Comparison of ENCODE assay signal across 8 mouse cellular contexts in the genomic region with DNA sequence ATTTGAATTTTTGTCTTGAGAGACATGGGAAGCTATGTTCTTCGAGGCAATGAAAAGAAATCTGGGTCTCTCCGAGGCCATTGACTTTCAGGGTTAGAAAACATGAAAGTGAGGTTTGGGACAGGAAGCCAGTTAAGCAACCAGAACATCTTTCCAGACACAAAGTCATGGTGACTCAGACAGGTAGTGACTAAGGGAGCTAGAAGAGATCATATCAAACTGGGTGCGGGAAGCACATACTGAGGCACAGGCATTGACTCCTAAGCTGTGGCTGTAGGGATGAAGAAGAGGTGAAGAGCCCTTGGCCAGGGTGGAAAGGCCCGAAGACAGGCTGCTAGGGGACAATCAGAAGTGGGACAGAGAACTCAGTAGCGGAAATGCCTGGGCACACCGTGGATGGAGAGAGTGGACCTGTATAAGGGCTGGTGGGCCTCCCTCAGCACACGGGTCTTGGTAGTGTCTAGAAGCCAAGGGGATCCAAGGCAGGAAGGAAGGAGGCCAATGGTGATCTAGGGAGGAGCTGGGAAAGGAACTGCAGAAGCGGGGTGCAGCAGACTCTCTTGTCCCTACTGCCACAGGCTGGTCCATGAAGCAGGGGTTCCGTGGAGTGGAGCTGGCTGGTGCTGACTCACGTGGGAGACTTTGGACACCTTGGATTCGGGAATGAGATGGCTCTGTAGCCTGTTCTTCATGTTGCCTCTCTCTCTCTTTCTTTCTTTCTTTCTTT. TPM values are rescaled to one million over a fixed set of nuclear protein-coding genes. Genes with fewer than 3 reads are reported as not detected.
DNase-seq lines count a peak whose midpoint lies in the region; ATAC-seq lines count a peak whose summit lies in the region.

No protein-coding gene starts in this region.

- no peak overlapping the region for H3K27ac ChIP-seq in forebrain, embryonic 11.5 days (ENCODE audit: low read depth, low read length)
- H3K27ac ChIP-seq in liver, embryonic 11.5 days (ENCODE audit: low read depth, low read length): peak overlapping the region; percentile 72; the same call in 1 of the 2 replicates
- 0 out of 2 replicates have a peak overlapping the region, but pooled peaks have one; percentile 95 for H3K27ac ChIP-seq in stomach, embryonic 15.5 days

- no peaks in the 10 kb centered on the region; the same call in 1 of the 2 replicates for H3K36me3 ChIP-seq in forebrain, embryonic 11.5 days (ENCODE audit: control insufficient read depth, insufficient read depth, low read length)
- H3K36me3 ChIP-seq in liver, embryonic 11.5 days (ENCODE audit: control insufficient read depth, insufficient read depth, low read length): no peaks in the 10 kb centered on the region
- H3K36me3 ChIP-seq in stomach, embryonic 15.5 days: no peaks in the 10 kb centered on the region

- H3K9me3 ChIP-seq in forebrain, embryonic 11.5 days (ENCODE audit: control insufficient read depth, low read length): no peaks in the 10 kb centered on the region; the same call in 1 of the 2 replicates
- H3K9me3 ChIP-seq in liver, embryonic 11.5 days (ENCODE audit: control insufficient read depth, low read length): no peaks in the 10 kb centered on the region
- H3K9me3 ChIP-seq in stomach, embryonic 15.5 days: no peaks in the 10 kb centered on the region

- no peak for ATAC-seq in forebrain, embryonic 11.5 days (replicated peaks; ENCODE audit: low FRiP score)
- ATAC-seq in liver, embryonic 11.5 days (replicated peaks; ENCODE audit: low FRiP score): no peak
- no peak for ATAC-seq in stomach, embryonic 15.5 days (ENCODE audit: insufficient read depth, low FRiP score, low read depth)
- no peak for ATAC-seq in monocyte, adult 5-6 weeks (replicated peaks; ENCODE audit: insufficient number of reproducible peaks, low FRiP score, low TSS enrichment, poor library complexity, severe bottlenecking)

- peak; percentile 37 for DNase-seq in adrenal gland, adult 2 months
- DNase-seq in adrenal gland, postnatal 14 days: no peak
- DNase-seq in CD4-positive, CD25-positive, alpha-beta regulatory T cell, adult 2 months (ENCODE audit: low read depth, low spot score): peak; percentile 52
- DNase-seq in forebrain, embryonic 11.5 days (ENCODE audit: low spot score): no peak
- no peak for DNase-seq in liver, embryonic 11.5 days (ENCODE audit: low spot score)
- no peak for DNase-seq in cerebellum, adult 11 months

- peak overlapping the region; percentile 88 for H3K4me2 ChIP-seq in forebrain, embryonic 11.5 days (ENCODE audit: low read depth, low read length, severe bottlenecking)
- peak overlapping the region; percentile 96 for H3K4me2 ChIP-seq in liver, embryonic 11.5 days
- peak overlapping the region; percentile 65 for H3K4me2 ChIP-seq in stomach, embryonic 15.5 days

- no peaks in the 10 kb centered on the region for H3K27me3 ChIP-seq in forebrain, embryonic 11.5 days (ENCODE audit: control insufficient read depth, insufficient read depth, low read length)
- no peaks in the 10 kb centered on the region for H3K27me3 ChIP-seq in liver, embryonic 11.5 days (replicated peaks; ENCODE audit: control insufficient read depth, insufficient read depth, low read length)
- no peaks in the 10 kb centered on the region for H3K27me3 ChIP-seq in stomach, embryonic 15.5 days (replicated peaks)

- peak overlapping the region; percentile 97 for H3K4me3 ChIP-seq in forebrain, embryonic 11.5 days (ENCODE audit: low read depth, low read length)
- H3K4me3 ChIP-seq in liver, embryonic 11.5 days (ENCODE audit: low read depth, low read length): peak overlapping the region; percentile 66
- peak overlapping the region; percentile 100 for H3K4me3 ChIP-seq in stomach, embryonic 15.5 days (replicated peaks)

- no peak overlapping the region; the same call in 1 of the 2 replicates for H3K9ac ChIP-seq in forebrain, embryonic 11.5 days (ENCODE audit: low read length)
- peak overlapping the region; percentile 74 for H3K9ac ChIP-seq in liver, embryonic 11.5 days (ENCODE audit: low read depth, low read length)
- peak overlapping the region; percentile 96; the same call in 1 of the 2 replicates for H3K9ac ChIP-seq in stomach, embryonic 15.5 days

- 87% methylated on average over 11 of the region's 11 CpGs for WGBS in forebrain, embryonic 11.5 days
- WGBS in liver, embryonic 11.5 days: 68% methylated on average over 11 of the region's 11 CpGs
- WGBS in stomach, embryonic 15.5 days: 79% methylated on average over 11 of the region's 11 CpGs

- peaks cover 10% of the 10 kb centered on the region for H3K4me1 ChIP-seq in forebrain, embryonic 11.5 days (replicated peaks; ENCODE audit: control insufficient read depth, insufficient read depth, low read length)
- H3K4me1 ChIP-seq in liver, embryonic 11.5 days (replicated peaks; ENCODE audit: control insufficient read depth, insufficient read depth, low read length): peaks cover 13% of the 10 kb centered on the region
- H3K4me1 ChIP-seq in stomach, embryonic 15.5 days: peaks cover 16% of the 10 kb centered on the region

RNA-seq across cellular contexts. Expression of a gene that starts 3.7 kb away (rescaled TPM):
- 10 to 100 TPM; 66.3 to 98.1 TPM for total RNA-seq in adrenal gland, adult 2 months (2021)
- 42.8 and 47.8 TPM in 2 replicates for polyA plus RNA-seq in adrenal gland, adult 2 months (2012; rRNA removed)
- total RNA-seq in adrenal gland, postnatal 14 days (2021): 75.2 and 77.9 TPM in 2 replicates
- polyA plus RNA-seq in forebrain, embryonic 11.5 days (2014; fragmentation: Nextera tagmentation; extraction: Ambion mirVana): 111 and 123 TPM in 2 replicates
- polyA plus RNA-seq in liver, embryonic 11.5 days (2014; fragmentation: Nextera tagmentation; extraction: Ambion mirVana): 25.9 and 26.2 TPM in 2 replicates
- polyA plus RNA-seq in stomach, embryonic 15.5 days (2015; fragmentation: Nextera tagmentation; extraction: Ambion mirVana): 40.4 and 44.3 TPM in 2 replicates
- 8.2 to 31.0 TPM (median 23.0 TPM) in 3 replicates for total RNA-seq in monocyte, adult 5-6 weeks (2017)

RNA-seq across cellular contexts. Expression of a gene that starts 7.5 kb away (rescaled TPM):
- total RNA-seq in adrenal gland, adult 2 months (2021): 10 to 100 TPM; 32.4 to 94.3 TPM
- polyA plus RNA-seq in adrenal gland, adult 2 months (2012; rRNA removed): 111 and 203 TPM in 2 replicates
- total RNA-seq in adrenal gland, postnatal 14 days (2021): 158 TPM in 2 replicates
- polyA plus RNA-seq in forebrain, embryonic 11.5 days (2014; fragmentation: Nextera tagmentation; extraction: Ambion mirVana): 2,785 and 3,035 TPM in 2 replicates
- 143 and 171 TPM in 2 replicates for polyA plus RNA-seq in liver, embryonic 11.5 days (2014; fragmentation: Nextera tagmentation; extraction: Ambion mirVana)
- 404 and 410 TPM in 2 replicates for polyA plus RNA-seq in stomach, embryonic 15.5 days (2015; fragmentation: Nextera tagmentation; extraction: Ambion mirVana)
- total RNA-seq in monocyte, adult 5-6 weeks (2017): 0.85 to 2.6 TPM in 2 of 3 replicates, not detected in the other

Comparison
In these comparisons a context has a peak if more than half of its experiments do, and no peak if none do; other contexts are left out.
1. DNase-seq: peak in adrenal gland, adult 2 months (single experiment) and CD4-positive, CD25-positive, alpha-beta regulatory T cell, adult 2 months (single experiment); none in adrenal gland, postnatal 14 days (single experiment), forebrain, embryonic 11.5 days (single experiment), liver, embryonic 11.5 days (single experiment) and cerebellum, adult 11 months (single experiment).
2. Peak in every context shown above with its lines, with median percentiles within 50 percentile points of each other: H3K4me2 ChIP-seq and H3K4me3 ChIP-seq.